Mouse (Mus musculus) gastrocnemius, postnatal 36 days (tissue): ENCODE measurements around the gene BC017158. TPM values are rescaled to one million over a fixed set of nuclear protein-coding genes. Genes with fewer than 3 reads are reported as not detected.
"Not testable (repeated sequence)": the region's sequence is repeated elsewhere in the genome, so short reads cannot be mapped to it uniquely, and the experiment has no call there.

Experiments used
- DNase-seq, 2 experiments: peaks; one replicate each; pipeline ENCODE4 v3.0.0; 2022
- intact Hi-C: fragments of 180-260 bp; cut with DNase I; formaldehyde crosslinking; loops from one replicate; pipeline ENCODE4 v1.15.1; 2025
- long read RNA-seq, 2 experiments: library from polyadenylated mRNA; stranded (forward); transcript quantifications; one replicate each; pipeline ENCODE4 v2.0.0; 2021
- total RNA-seq, 2 experiments: library from RNA; stranded (reverse); gene quantifications; 2 replicates each; pipeline ENCODE4 v1.2.3; 2021

Gene BC017158
- 1 to 10 TPM; 2.5 to 2.6 TPM for total RNA-seq
- long read RNA-seq, experiment 1, partial matches to known transcripts: 0 of 3 reads
- long read RNA-seq, experiment 1, other reads (novel, unspliced or antisense): 1 of 3 reads
- long read RNA-seq, experiment 2, partial matches to known transcripts: 0 of 1 reads
- long read RNA-seq, experiment 2, other reads (novel, unspliced or antisense): 0 of 1 reads

GRCm38 (mm10) chr7:128297617-128298480 lies at the start of gene BC017158:
Gene BC017158, minus strand, starts transcription at chr7:128298170.
- intact Hi-C loops: loop anchor here (5.0 kb wide), 1 partner anchor 51 kb away; the partner anchor contains the start of gene Tgfb1i1
- DNase-seq: peak; percentile 49 to 60

- intact Hi-C loops: loop anchor here (2.0 to 5.0 kb wide), 2 partner anchors 42 to 360 kb away; no protein-coding TSS in a partner anchor
- peak in 1 of 2 experiments; percentile 9 for DNase-seq
Measured at GRCm38 (mm10) chr7:128346991-128347390, 49.0 kb upstream of the BC017158 start.

- intact Hi-C loops: loop anchor here (2.0 to 5.0 kb wide), 2 partner anchors 42 to 361 kb away; no protein-coding TSS in a partner anchor
Measured at GRCm38 (mm10) chr7:128346522-128346921, 48.6 kb upstream of the BC017158 start.

GRCm38 (mm10) chr7:128345691-128346090 lies 47.7 kb upstream of the BC017158 start:
- peak in 1 of 2 experiments; percentile 5 for DNase-seq
- intact Hi-C loops: loop anchor here (1.0 to 5.0 kb wide), 3 partner anchors 41 to 362 kb away; partner anchors contain the start of gene Tgfb1i1

More at GRCm38 (mm10) chr7:128346522-128346921, 48.6 kb upstream of the BC017158 start:
- DNase-seq: peak in 1 of 2 experiments; percentile 9

GRCm38 (mm10) chr7:128344928-128345653 lies 47.1 kb upstream of the BC017158 start:
- intact Hi-C loops: loop anchor here (1.0 to 5.0 kb wide), 2 partner anchors 99 to 362 kb away; partner anchors contain the start of gene Tgfb1i1
- DNase-seq: peak; percentile 66 to 75

GRCm38 (mm10) chr7:128344488-128344887 lies 46.5 kb upstream of the BC017158 start:
- DNase-seq: no peak
- intact Hi-C loops: no loop called here

GRCm38 (mm10) chr7:128342691-128343090 lies 44.7 kb upstream of the BC017158 start:
- intact Hi-C loops: not testable (repeated sequence)

GRCm38 (mm10) chr7:128340321-128340720 lies 42.4 kb upstream of the BC017158 start:
- intact Hi-C loops: not testable (repeated sequence)
- DNase-seq: peak in 1 of 2 experiments; percentile 3

More at GRCm38 (mm10) chr7:128342691-128343090, 44.7 kb upstream of the BC017158 start:
- DNase-seq: peak in 1 of 2 experiments; percentile 4

GRCm38 (mm10) chr7:128332896-128333295 lies 34.9 kb upstream of the BC017158 start:
- peak in 1 of 2 experiments; percentile 14 for DNase-seq
- intact Hi-C loops: no loop called here

GRCm38 (mm10) chr7:128330981-128331380 lies 33.0 kb upstream of the BC017158 start:
- intact Hi-C loops: no loop called here

GRCm38 (mm10) chr7:128324977-128325376 lies 27.0 kb upstream of the BC017158 start:
- peak in 1 of 2 experiments; percentile 6 for DNase-seq
- intact Hi-C loops: no loop called here

More at GRCm38 (mm10) chr7:128330981-128331380, 33.0 kb upstream of the BC017158 start:
- DNase-seq: peak in 1 of 2 experiments; percentile 0

- no peak for DNase-seq
- intact Hi-C loops: no loop called here
Measured at GRCm38 (mm10) chr7:128321260-128321659, 23.3 kb upstream of the BC017158 start.

GRCm38 (mm10) chr7:128320219-128320816 lies 22.3 kb upstream of the BC017158 start:
- intact Hi-C loops: no loop called here
- peak in 1 of 2 experiments; percentile 1 for DNase-seq

GRCm38 (mm10) chr7:128319140-128319539 lies 21.2 kb upstream of the BC017158 start:
- intact Hi-C loops: no loop called here
- DNase-seq: no peak

- DNase-seq: no peak
- intact Hi-C loops: no loop called here
Measured at GRCm38 (mm10) chr7:128317011-128317410, 19.0 kb upstream of the BC017158 start.

- DNase-seq: no peak
- intact Hi-C loops: no loop called here
Measured at GRCm38 (mm10) chr7:128314491-128314890, 16.5 kb upstream of the BC017158 start.

GRCm38 (mm10) chr7:128313601-128314000 lies 15.6 kb upstream of the BC017158 start:
- intact Hi-C loops: no loop called here
- DNase-seq: no peak

- DNase-seq: no peak
Measured at GRCm38 (mm10) chr7:128312375-128313059, 14.5 kb upstream of the BC017158 start.

GRCm38 (mm10) chr7:128311811-128312210 lies 13.8 kb upstream of the BC017158 start:
- intact Hi-C loops: no loop called here
- no peak for DNase-seq

More at GRCm38 (mm10) chr7:128312375-128313059, 14.5 kb upstream of the BC017158 start:
- intact Hi-C loops: no loop called here
